Mouse (Mus musculus): ENCODE measurements around the gene Arhgef15.

- no peak for TF ChIP-seq CTCF (IDR thresholded peaks at IDR 0.05; ENCODE audit: insufficient read depth, low read depth, low read length)
- no peak for TF ChIP-seq POLR2A (IDR thresholded peaks at IDR 0.05; ENCODE audit: insufficient read depth, low read depth, low read length)
These were observed 18.3 kb upstream of the Arhgef15 start for GRCm38 (mm10) chr11:68975601-68976000.

All from olfactory bulb, adult 2 months (tissue).